Mouse (Mus musculus) embryo, embryonic 11.5 days (tissue): ENCODE results near the gene Scyl1.
"Not testable (repeated sequence)": the region's sequence is repeated elsewhere in the genome, so short reads cannot be mapped to it uniquely, and the experiment has no call there.

Experiments used
- DNase-seq: peaks from one replicate; pipeline ENCODE4 v3.0.0-alpha.2; 2012; ENCODE audit warnings: low read depth, low spot score

Scyl1 gene

GRCm38 (mm10) chr19:5770925-5771860, at the start of gene Scyl1:
Gene Scyl1, minus strand, starts transcription at chr19:5771419.
- peak; percentile 75 for DNase-seq

- no peak for DNase-seq
These were observed 48.3 kb upstream of the Scyl1 start for GRCm38 (mm10) chr19:5819549-5819948.

GRCm38 (mm10) chr19:5818590-5818977, 47.4 kb upstream of the Scyl1 start:
- DNase-seq: no peak

- DNase-seq: peak; percentile 75
These were observed 46.7 kb upstream of the Scyl1 start for GRCm38 (mm10) chr19:5817703-5818589.

GRCm38 (mm10) chr19:5815928-5816327, 44.7 kb upstream of the Scyl1 start:
- no peak for DNase-seq

GRCm38 (mm10) chr19:5815010-5815409, 43.8 kb upstream of the Scyl1 start:
- DNase-seq: no peak

GRCm38 (mm10) chr19:5814048-5814447, 42.8 kb upstream of the Scyl1 start:
- DNase-seq: not testable (repeated sequence)

- DNase-seq: no peak
These were observed 42.3 kb upstream of the Scyl1 start for GRCm38 (mm10) chr19:5813567-5813966.

GRCm38 (mm10) chr19:5811771-5812504, 40.7 kb upstream of the Scyl1 start:
- peak; percentile 51 for DNase-seq

GRCm38 (mm10) chr19:5810840-5811563, 39.8 kb upstream of the Scyl1 start:
- DNase-seq: no peak

- DNase-seq: no peak
These were observed 39.1 kb upstream of the Scyl1 start for GRCm38 (mm10) chr19:5810103-5810839.

- no peak for DNase-seq
These were observed 38.5 kb upstream of the Scyl1 start for GRCm38 (mm10) chr19:5809712-5810089.

GRCm38 (mm10) chr19:5808955-5809711, 37.9 kb upstream of the Scyl1 start:
- DNase-seq: no peak

GRCm38 (mm10) chr19:5807740-5808139, 36.5 kb upstream of the Scyl1 start:
- no peak for DNase-seq

GRCm38 (mm10) chr19:5806809-5807205, 35.6 kb upstream of the Scyl1 start:
- DNase-seq: no peak

GRCm38 (mm10) chr19:5806051-5806808, 35.0 kb upstream of the Scyl1 start:
- no peak for DNase-seq

- no peak for DNase-seq
These were observed 33.2 kb upstream of the Scyl1 start for GRCm38 (mm10) chr19:5804371-5804899.

GRCm38 (mm10) chr19:5803881-5804279, 32.7 kb upstream of the Scyl1 start:
- DNase-seq: no peak
